Mouse (Mus musculus) MEL (cell line): ENCODE results near the gene Srcin1. TPM values are rescaled to one million over a fixed set of nuclear protein-coding genes. Genes with fewer than 3 reads are reported as not detected.

Source experiments
- DNase-seq: peaks from one replicate; pipeline ENCODE4 v3.0.0; 2011; ENCODE audit warnings: low read depth, low spot score
- H3K27ac ChIP-seq: 2 replicates; pipeline ENCODE4 v1.5.1; 2012; ENCODE audit warnings: low read depth, mild to moderate bottlenecking, control low read depth, low read length, moderate library complexity; ENCODE audit not compliant: control insufficient read depth
- H3K27me3 ChIP-seq, 2 experiments: fragments of 150-350 bp in 1 of 2; sonication (generic) in 1 of 2; 2 replicates each; pipeline ENCODE4 v1.6.1; 2012; ENCODE audit warnings: low read length in 2 of 2, mild to moderate bottlenecking in 2 of 2, improper control_type of control experiment in 1 of 2, moderate library complexity in 1 of 2; ENCODE audit not compliant: insufficient read depth in 2 of 2, control insufficient read depth in 1 of 2
- H3K36me3 ChIP-seq, 2 experiments: 2 replicates each; pipeline ENCODE4 v1.6.1; 2012 to 2014; ENCODE audit warnings: low read length in 2 of 2, improper control_type of control experiment in 1 of 2, inconsistent platforms in 1 of 2, mild to moderate bottlenecking in 1 of 2; ENCODE audit not compliant: insufficient read depth in 2 of 2, control insufficient read depth in 1 of 2
- H3K4me1 ChIP-seq, 2 experiments: fragments of 150-350 bp in 1 of 2; sonication (generic) in 1 of 2; 2 replicates each; pipeline ENCODE4 v1.6.1; 2012; ENCODE audit warnings: low read length in 2 of 2, improper control_type of control experiment in 1 of 2, mild to moderate bottlenecking in 1 of 2; ENCODE audit not compliant: insufficient read depth in 2 of 2, control insufficient read depth in 1 of 2
- H3K4me3 ChIP-seq, 2 experiments: fragments of 150-350 bp in 1 of 2; sonication (generic) in 1 of 2; 2 replicates each; pipeline ENCODE4 v1.5.1; 2012; ENCODE audit warnings: low read depth in 2 of 2, low read length in 2 of 2, mild to moderate bottlenecking in 2 of 2, moderate library complexity in 2 of 2, control low read depth in 1 of 2, improper control_type of control experiment in 1 of 2; ENCODE audit not compliant: control insufficient read depth in 1 of 2, insufficient read depth in 1 of 2
- H3K79me2 ChIP-seq: 2 replicates; pipeline ENCODE4 v1.6.1; 2012; ENCODE audit warnings: mild to moderate bottlenecking, low read length, moderate library complexity; ENCODE audit not compliant: control insufficient read depth, poor library complexity, insufficient read depth
- H3K9ac ChIP-seq: 2 replicates; pipeline ENCODE4 v1.6.1; 2012; ENCODE audit warnings: low read depth, mild to moderate bottlenecking, control low read depth, low read length, moderate library complexity; ENCODE audit not compliant: control insufficient read depth, poor library complexity, severe bottlenecking
- H3K9me3 ChIP-seq: fragments of 150-350 bp; sonication (generic); replicated peaks from 2 replicates; pipeline ENCODE4 v1.6.1; 2012; ENCODE audit warnings: mild to moderate bottlenecking, low read length, improper control_type of control experiment, moderate library complexity; ENCODE audit not compliant: insufficient read depth
- CTCF ChIP-seq, 3 experiments: IDR thresholded peaks in 2 of 3; conservative IDR thresholded peaks in 1 of 3; 2 replicates each; pipeline ENCODE4 v1.5.1; 2011 to 2012; ENCODE audit warnings: low read length in 3 of 3, low read depth in 2 of 3, mild to moderate bottlenecking in 2 of 3, improper control_type of control experiment in 1 of 3, inconsistent platforms in 1 of 3, mixed read lengths in 1 of 3, moderate library complexity in 1 of 3; ENCODE audit not compliant: control insufficient read depth in 1 of 3, insufficient read depth in 1 of 3, poor library complexity in 1 of 3, severe bottlenecking in 1 of 3
- E2F4 ChIP-seq: IDR thresholded peaks from 2 replicates; pipeline ENCODE4 v1.6.1; 2011; ENCODE audit warnings: low read depth, low read length, improper control_type of control experiment, borderline replicate concordance
- GATA1 ChIP-seq: IDR thresholded peaks from 2 replicates; pipeline ENCODE4 v1.6.1; 2011; ENCODE audit warnings: low read depth, low read length, improper control_type of control experiment
- KAT2A ChIP-seq: conservative IDR thresholded peaks from 2 replicates; pipeline ENCODE4 v1.6.1; 2012; ENCODE audit warnings: low read depth, low read length, improper control_type of control experiment, inconsistent platforms
- MAFK ChIP-seq: IDR thresholded peaks from 2 replicates; pipeline ENCODE4 v1.6.1; 2011; ENCODE audit warnings: low read depth, mild to moderate bottlenecking, low read length, improper control_type of control experiment, borderline replicate concordance
- MAZ ChIP-seq: IDR thresholded peaks from 2 replicates; pipeline ENCODE4 v1.6.1; 2012; ENCODE audit warnings: low read depth, mild to moderate bottlenecking, inconsistent platforms, low read length, improper control_type of control experiment
- MEF2A ChIP-seq: IDR thresholded peaks from 2 replicates; pipeline ENCODE4 v1.6.1; 2014; ENCODE audit warnings: low read depth, mild to moderate bottlenecking, inconsistent platforms, low read length, improper control_type of control experiment; ENCODE audit not compliant: poor library complexity, insufficient replicate concordance, severe bottlenecking; ENCODE audit errors: extremely low read depth
- MXI1 ChIP-seq: IDR thresholded peaks from 2 replicates; pipeline ENCODE4 v1.6.1; 2011; ENCODE audit warnings: mild to moderate bottlenecking, low read depth, low read length, improper control_type of control experiment
- MYB ChIP-seq: IDR thresholded peaks from 2 replicates; pipeline ENCODE4 v1.6.1; 2011; ENCODE audit warnings: mild to moderate bottlenecking, low read depth, low read length, improper control_type of control experiment
- NELFE ChIP-seq: IDR thresholded peaks from 2 replicates; pipeline ENCODE4 v1.6.1; 2011; ENCODE audit warnings: low read depth, low read length, improper control_type of control experiment
- NRF1 ChIP-seq: IDR thresholded peaks from 2 replicates; pipeline ENCODE4 v1.6.1; 2014; ENCODE audit warnings: low read depth, mild to moderate bottlenecking, inconsistent platforms, low read length, improper control_type of control experiment, moderate library complexity; ENCODE audit not compliant: poor library complexity, insufficient read depth, severe bottlenecking
- POLR2AphosphoS5 ChIP-seq: IDR thresholded peaks from 2 replicates; pipeline ENCODE4 v1.6.1; 2012; ENCODE audit warnings: low read depth, borderline replicate concordance, mild to moderate bottlenecking, inconsistent platforms, low read length, moderate library complexity, mixed read lengths
- RAD21 ChIP-seq: IDR thresholded peaks from 2 replicates; pipeline ENCODE4 v1.6.1; 2011; ENCODE audit warnings: mild to moderate bottlenecking, low read depth, low read length, improper control_type of control experiment
- RCOR1 ChIP-seq: IDR thresholded peaks from 2 replicates; pipeline ENCODE4 v1.6.1; 2012; ENCODE audit warnings: low read depth, mild to moderate bottlenecking, inconsistent platforms, low read length, improper control_type of control experiment
- TAL1 ChIP-seq: IDR thresholded peaks from 2 replicates; pipeline ENCODE4 v1.6.1; 2012; ENCODE audit warnings: mild to moderate bottlenecking, inconsistent platforms, low read length, moderate library complexity, mixed read lengths
- TCF12 ChIP-seq: IDR thresholded peaks from 2 replicates; pipeline ENCODE4 v1.6.1; 2014; ENCODE audit warnings: low read depth, mild to moderate bottlenecking, inconsistent platforms, low read length, improper control_type of control experiment, moderate library complexity
- UBTF ChIP-seq: IDR thresholded peaks from 2 replicates; pipeline ENCODE4 v1.6.1; 2012; ENCODE audit warnings: low read depth, mild to moderate bottlenecking, inconsistent platforms, low read length, improper control_type of control experiment, moderate library complexity, borderline replicate concordance; ENCODE audit not compliant: insufficient read depth
- USF2 ChIP-seq, 2 experiments: IDR thresholded peaks; 2 replicates each; pipeline ENCODE4 v1.6.1; 2011 to 2012; ENCODE audit warnings: improper control_type of control experiment in 2 of 2, low read length in 2 of 2, borderline replicate concordance in 1 of 2, inconsistent platforms in 1 of 2, low read depth in 1 of 2, mild to moderate bottlenecking in 1 of 2; ENCODE audit not compliant: insufficient read depth in 1 of 2
- ZMIZ1 ChIP-seq: IDR thresholded peaks from 2 replicates; pipeline ENCODE4 v1.6.1; 2012; ENCODE audit warnings: low read depth, mild to moderate bottlenecking, inconsistent platforms, low read length, improper control_type of control experiment, moderate library complexity
- polyA plus RNA-seq, 2 experiments: library from polyadenylated mRNA; stranded (reverse) in 1 of 2; unstranded in 1 of 2; fragments of >175 nt in 1 of 2; fragments of >200 nt in 1 of 2; gene quantifications; 2 replicates each; pipeline versions ENCODE4 v1.2.1 to v1.2.4; 2012; ENCODE audit warnings: low replicate concordance in 2 of 2, low read depth in 1 of 2; ENCODE audit not compliant: insufficient read length in 2 of 2, insufficient read depth in 1 of 2, missing spikeins in 1 of 2
- total RNA-seq: library from RNA; depleted of rRNA; stranded (reverse); fragments of 300-350 nt; gene quantifications from 2 replicates; pipeline ENCODE4 v1.2.3, GENCODE M21; 2012

Srcin1 gene
- total and polyA plus RNA-seq, 3 experiments = 0.04 to 0.10 TPM; not detected in 1

DNA sequence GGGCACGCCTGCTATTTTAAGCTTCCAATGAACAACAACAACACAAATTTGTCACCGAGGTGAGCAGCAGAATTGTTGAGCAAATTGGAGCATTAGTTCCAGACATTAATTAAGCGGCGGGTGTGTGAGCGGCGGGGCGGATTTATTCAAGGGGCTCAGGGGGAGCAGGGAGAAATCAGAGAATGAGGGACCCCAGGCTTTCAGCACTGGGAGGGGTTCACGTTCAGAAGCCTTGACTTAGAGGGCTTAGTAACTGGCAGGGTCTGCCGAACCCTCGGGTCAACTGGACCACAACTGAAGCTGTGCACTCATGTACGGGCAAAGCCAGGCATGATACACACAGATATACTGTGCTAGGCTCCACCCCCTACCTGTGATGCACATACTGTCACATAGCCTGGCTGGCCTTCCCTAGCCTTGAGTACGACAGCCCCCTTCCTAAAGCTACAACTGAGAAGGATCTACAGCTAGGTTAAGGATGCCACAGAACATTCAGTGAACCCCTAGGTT lies 38.4 kb downstream of the Srcin1 start:
- peaks cover 2 to 13% of the 10 kb centered on the region in 2 experiments; a peak in 3 of 4 replicates for H3K4me1 ChIP-seq
- TF ChIP-seq RCOR1 (no peak), MAZ (no peak), POLR2AphosphoS5 (no peak), NELFE (no peak), MAFK (no peak), NRF1 (no peak), UBTF (no peak), MYB (no peak), CTCF (IDR thresholded peaks at IDR 0.05 in 2 of 3, conservative IDR thresholded peaks at IDR 0.05 in 1 of 3; ENCODE audit: control insufficient read depth in 1 of 3, insufficient read depth in 1 of 3, low read depth in 2 of 3, low read length in 3 of 3, poor library complexity in 1 of 3, severe bottlenecking in 1 of 3) (no peak), TAL1 (no peak), MXI1 (no peak), ZMIZ1 (no peak), GATA1 (no peak), KAT2A (no peak), MEF2A (no peak)
- H3K27ac ChIP-seq = no peak overlapping the region
- H3K79me2 ChIP-seq = no peaks in the 10 kb centered on the region
- no peak overlapping the region for H3K9ac ChIP-seq
- peaks cover 2 to 3% of the 10 kb centered on the region in 2 experiments; a peak in 3 of 4 replicates for H3K27me3 ChIP-seq
- H3K36me3 ChIP-seq = peaks cover 0 to 6% of the 10 kb centered on the region in 2 experiments; a peak in 2 of 4 replicates
- H3K4me3 ChIP-seq = no peak overlapping the region
- H3K9me3 ChIP-seq = no peaks in the 10 kb centered on the region
- no peak for DNase-seq

- Histone ChIP-seq H3K79me2 (no peaks in the 10 kb centered on the region), H3K27me3 (peaks cover 0 to 1% of the 10 kb centered on the region in 2 experiments; a peak in 2 of 4 replicates), H3K9ac (no peak overlapping the region), H3K4me3 (no peak overlapping the region), H3K4me1 (peaks cover 4 to 16% of the 10 kb centered on the region in 2 experiments), H3K27ac (no peak overlapping the region), H3K36me3 (peaks cover 0 to 6% of the 10 kb centered on the region in 2 experiments; a peak in 2 of 4 replicates), H3K9me3 (no peaks in the 10 kb centered on the region)
- no peak for TF ChIP-seq KAT2A
- no peak for TF ChIP-seq TCF12
- TF ChIP-seq USF2 (IDR thresholded peaks at IDR 0.05; ENCODE audit: borderline replicate concordance in 1 of 2, insufficient read depth in 1 of 2, low read depth in 1 of 2, low read length in 2 of 2) = no peak
- no peak for TF ChIP-seq RAD21
- no peak for TF ChIP-seq E2F4
- no peak for DNase-seq
These were observed 39.0 kb downstream of the Srcin1 start for GRCm38 (mm10) chr11:97536835-97537579.
